Mouse (Mus musculus) forebrain, embryonic 16.5 days (tissue): ENCODE results near the gene Fam102b. TPM values are rescaled to one million over a fixed set of nuclear protein-coding genes. Genes with fewer than 3 reads are reported as not detected.

Experiments
- ATAC-seq: fragments of 200-750 bp; cut with Nextera tagmentation; 2 replicates; pipeline ENCODE4 v1.8.0; 2017; ENCODE audit warnings: mild to moderate bottlenecking, moderate library complexity
- H3K27ac ChIP-seq: fragments of 300-500 bp; sonication (generic); 2 replicates; pipeline ENCODE4 v1.5.1; 2014; ENCODE audit warnings: low read length, control low read depth
- H3K27me3 ChIP-seq: fragments of 300-500 bp; sonication (generic); replicated peaks from 2 replicates; pipeline ENCODE4 v1.6.1; 2014; ENCODE audit warnings: low read length; ENCODE audit not compliant: control insufficient read depth, insufficient read depth
- H3K36me3 ChIP-seq: fragments of 300-500 bp; sonication (generic); 2 replicates; pipeline ENCODE4 v1.6.1; 2014; ENCODE audit not compliant: control insufficient read depth, insufficient read depth
- H3K4me1 ChIP-seq: fragments of 300-500 bp; sonication (generic); replicated peaks from 2 replicates; pipeline ENCODE4 v1.6.1; 2014; ENCODE audit warnings: low read length; ENCODE audit not compliant: control insufficient read depth, insufficient read depth
- H3K4me2 ChIP-seq: fragments of 300-500 bp; sonication (generic); 2 replicates; pipeline ENCODE4 v1.6.1; 2014; ENCODE audit warnings: mild to moderate bottlenecking, low read length, control low read depth
- H3K4me3 ChIP-seq: fragments of 300-500 bp; sonication (generic); replicated peaks from 2 replicates; pipeline ENCODE4 v1.5.1; 2014; ENCODE audit warnings: mild to moderate bottlenecking, low read length, control low read depth
- H3K9ac ChIP-seq: fragments of 300-500 bp; sonication (generic); replicated peaks from 2 replicates; pipeline ENCODE4 v1.6.1; 2014; ENCODE audit warnings: low read depth, low read length, control low read depth
- H3K9me3 ChIP-seq: fragments of 300-500 bp; sonication (generic); 2 replicates; pipeline ENCODE4 v1.6.1; 2016; ENCODE audit warnings: low read length; ENCODE audit not compliant: control insufficient read depth
- WGBS: fragments of 180-500 bp; shearing (Covaris S2); extraction: QIAGEN DNeasy Blood & Tissue Kit; methylation state at CpG from one replicate; pipeline ENCODE4 v1.1.7; 2014; 5-methylcytosine and 5-hydroxymethylcytosine counted together
- polyA plus RNA-seq: library from polyadenylated mRNA; unstranded; fragments of >200 nt; fragmentation: Nextera tagmentation; extraction: Ambion mirVana; gene quantifications from 2 replicates; pipeline ENCODE4 v1.2.1, GENCODE M21; 2015

Fam102b gene
- polyA plus RNA-seq, 1 experiment from 2014 or later, result 10.4 TPM

DNA sequence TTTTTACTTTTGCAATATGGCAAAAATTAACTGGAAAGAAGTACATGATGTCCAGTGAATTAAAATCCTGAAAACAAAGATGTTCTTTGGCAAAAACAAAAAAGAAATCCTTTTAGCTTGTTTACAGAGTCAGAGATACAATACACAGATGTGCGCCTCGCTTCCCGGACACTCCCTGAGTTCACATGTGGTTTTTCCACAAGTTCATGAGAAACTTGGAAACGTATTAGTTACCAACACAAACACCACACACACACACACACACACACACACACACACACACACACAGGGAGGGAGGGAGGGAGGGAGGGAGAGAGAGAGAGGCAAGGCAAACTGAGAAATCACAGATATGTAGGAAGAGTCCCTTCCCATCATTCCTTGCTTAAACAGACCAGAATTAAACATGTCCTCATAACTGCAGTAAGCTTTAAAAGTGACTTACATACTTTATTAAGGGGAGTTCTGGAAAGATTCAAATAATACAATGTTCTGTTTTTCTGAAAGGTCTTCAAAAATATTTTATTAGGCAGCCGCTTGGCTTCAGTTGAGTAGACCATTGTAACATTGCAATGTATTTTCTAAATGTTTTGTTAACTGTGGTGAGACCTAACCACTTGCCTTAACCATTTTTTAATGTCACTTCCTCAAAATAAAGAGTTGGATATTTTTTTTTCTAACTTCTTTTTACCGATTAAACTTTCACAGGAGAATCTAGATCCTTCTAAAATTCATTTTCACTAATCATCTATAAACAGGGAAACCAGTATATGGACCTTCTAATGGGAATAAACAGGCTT, 5.5 kb downstream of the Fam102b start:
- no peak for ATAC-seq
- Histone ChIP-seq H3K4me2 (no peak overlapping the region), H3K27me3 (no peaks in the 10 kb centered on the region), H3K27ac (no peak overlapping the region), H3K9me3 (no peaks in the 10 kb centered on the region), H3K36me3 (no peaks in the 10 kb centered on the region), H3K4me3 (no peak overlapping the region), H3K4me1 (peaks cover 21% of the 10 kb centered on the region), H3K9ac (no peak overlapping the region)
- 89% methylated on average over 6 of the region's 6 CpGs for WGBS

DNA sequence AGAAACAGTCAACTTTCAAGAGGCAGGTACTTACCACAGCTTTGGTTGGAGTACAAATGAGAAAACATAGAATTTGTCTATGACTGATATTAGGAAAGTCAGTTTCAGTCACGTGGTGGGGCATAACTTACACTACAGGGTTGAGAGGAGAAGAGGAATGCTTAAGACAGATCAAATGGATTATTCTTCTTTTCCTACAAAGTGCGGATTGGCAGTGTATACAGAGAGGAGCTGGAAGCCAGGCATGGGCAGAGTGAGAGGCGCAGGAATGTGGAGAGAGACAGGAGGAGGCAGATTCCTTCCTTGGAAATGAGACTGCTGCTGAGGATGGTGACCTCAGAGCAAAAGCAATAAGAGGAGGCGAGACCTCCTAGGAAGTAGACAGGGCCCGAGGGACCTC, 9.1 kb downstream of the Fam102b start:
- no peak overlapping the region for H3K9ac ChIP-seq
- no peaks in the 10 kb centered on the region for H3K36me3 ChIP-seq
- 86% methylated on average over 5 of the region's 5 CpGs for WGBS
- H3K27ac ChIP-seq, result no peak overlapping the region
- H3K4me3 ChIP-seq, result no peak overlapping the region
- H3K9me3 ChIP-seq, result no peaks in the 10 kb centered on the region
- H3K4me2 ChIP-seq, result no peak overlapping the region
- ATAC-seq, result no peak
- H3K4me1 ChIP-seq, result peaks cover 9% of the 10 kb centered on the region
- H3K27me3 ChIP-seq, result no peaks in the 10 kb centered on the region

DNA sequence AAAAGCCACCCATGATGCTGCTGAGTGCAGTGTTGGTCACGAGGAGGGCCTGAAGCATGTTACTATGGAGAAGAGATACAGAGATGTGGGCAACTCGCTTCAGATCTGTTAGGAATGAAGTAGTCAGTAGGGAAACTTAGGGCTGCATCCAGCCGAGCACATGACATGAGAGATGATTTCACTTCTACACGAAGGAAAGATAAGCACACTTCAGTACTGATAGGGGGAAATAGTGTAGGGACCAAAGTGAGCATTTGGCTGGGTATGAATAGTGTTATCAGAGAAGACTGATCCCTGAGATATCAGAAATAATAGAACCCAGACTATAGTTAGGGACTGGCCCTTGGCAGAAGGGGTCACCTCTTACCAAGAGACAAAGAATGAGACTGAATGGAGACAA, 14.8 kb downstream of the Fam102b start:
- H3K36me3 ChIP-seq, result no peaks in the 10 kb centered on the region
- H3K4me1 ChIP-seq, result no peaks in the 10 kb centered on the region
- H3K9ac ChIP-seq, result no peak overlapping the region
- H3K9me3 ChIP-seq, result no peaks in the 10 kb centered on the region
- no peak for ATAC-seq
- WGBS, result 89% methylated on average over 4 of the region's 4 CpGs
- H3K4me3 ChIP-seq, result no peak overlapping the region
- no peaks in the 10 kb centered on the region for H3K27me3 ChIP-seq
- H3K27ac ChIP-seq, result no peak overlapping the region
- no peak overlapping the region for H3K4me2 ChIP-seq

DNA sequence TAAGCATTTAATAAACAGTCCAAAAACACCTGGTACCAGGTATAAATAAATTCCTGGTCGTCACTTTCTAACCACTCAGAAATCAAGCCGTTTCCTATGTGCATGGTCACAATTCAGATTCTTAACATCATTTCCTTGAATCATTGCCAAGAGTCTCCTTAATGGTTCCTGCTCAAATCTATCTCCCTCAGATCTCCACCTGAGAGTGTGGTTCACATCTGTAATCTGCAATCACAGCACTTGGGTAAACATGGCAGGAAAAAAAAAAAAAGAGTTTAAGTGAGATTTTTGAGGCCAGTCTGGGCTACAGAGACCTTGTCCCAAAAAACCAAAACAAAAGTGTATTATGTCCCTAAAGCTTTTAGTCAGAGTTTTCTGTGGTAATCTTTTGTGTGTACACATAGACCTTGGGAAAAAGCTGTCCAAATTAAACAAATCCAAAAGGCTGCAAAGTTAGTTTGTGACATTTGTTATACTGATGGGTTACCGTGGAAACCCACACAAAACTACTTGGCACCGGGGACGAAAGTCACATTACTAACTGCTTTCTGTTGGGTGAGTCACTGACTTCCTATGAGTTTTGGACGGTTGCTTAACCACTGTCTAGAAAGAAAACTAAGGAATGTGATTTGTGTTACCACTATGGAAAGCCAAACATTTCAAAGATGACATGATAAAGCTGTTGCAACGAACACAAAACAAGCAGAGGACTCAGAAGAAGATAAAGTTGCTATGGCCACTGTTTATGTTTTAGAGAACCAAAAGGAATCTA, 16.7 kb downstream of the Fam102b start:
- H3K4me1 ChIP-seq, result no peaks in the 10 kb centered on the region
- H3K4me3 ChIP-seq, result no peak overlapping the region
- H3K9ac ChIP-seq, result no peak overlapping the region
- 73% methylated on average over 7 of the region's 7 CpGs for WGBS
- ATAC-seq, result no peak
- H3K9me3 ChIP-seq, result no peaks in the 10 kb centered on the region
- H3K27me3 ChIP-seq, result no peaks in the 10 kb centered on the region
- H3K36me3 ChIP-seq, result no peaks in the 10 kb centered on the region
- H3K27ac ChIP-seq, result no peak overlapping the region
- no peak overlapping the region for H3K4me2 ChIP-seq

DNA sequence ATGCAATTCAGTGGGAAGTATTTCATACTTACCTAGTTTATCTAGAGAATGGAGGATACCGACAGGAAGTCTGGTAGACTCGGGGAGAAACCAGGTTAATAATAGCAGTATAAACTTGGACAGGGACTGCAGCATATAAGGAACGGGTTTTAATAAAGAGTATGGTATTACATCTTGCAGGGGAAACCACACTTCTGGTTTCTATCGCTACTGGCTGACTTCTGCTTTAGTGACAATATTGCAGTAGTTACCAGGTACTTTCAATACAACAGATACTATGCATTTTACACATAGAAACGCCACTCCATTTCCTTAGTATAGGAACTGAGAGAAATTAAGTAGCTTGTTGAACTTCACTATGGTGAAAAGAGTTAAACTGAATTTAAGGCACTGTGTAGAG, 19.2 kb downstream of the Fam102b start:
- H3K4me2 ChIP-seq, result no peak overlapping the region
- no peak overlapping the region for H3K27ac ChIP-seq
- H3K9ac ChIP-seq, result no peak overlapping the region
- no peak overlapping the region for H3K4me3 ChIP-seq
- WGBS, result 95% methylated on average over 5 of the region's 5 CpGs
- H3K9me3 ChIP-seq, result no peaks in the 10 kb centered on the region
- H3K4me1 ChIP-seq, result no peaks in the 10 kb centered on the region
- H3K36me3 ChIP-seq, result no peaks in the 10 kb centered on the region
- no peaks in the 10 kb centered on the region for H3K27me3 ChIP-seq
- no peak for ATAC-seq

DNA sequence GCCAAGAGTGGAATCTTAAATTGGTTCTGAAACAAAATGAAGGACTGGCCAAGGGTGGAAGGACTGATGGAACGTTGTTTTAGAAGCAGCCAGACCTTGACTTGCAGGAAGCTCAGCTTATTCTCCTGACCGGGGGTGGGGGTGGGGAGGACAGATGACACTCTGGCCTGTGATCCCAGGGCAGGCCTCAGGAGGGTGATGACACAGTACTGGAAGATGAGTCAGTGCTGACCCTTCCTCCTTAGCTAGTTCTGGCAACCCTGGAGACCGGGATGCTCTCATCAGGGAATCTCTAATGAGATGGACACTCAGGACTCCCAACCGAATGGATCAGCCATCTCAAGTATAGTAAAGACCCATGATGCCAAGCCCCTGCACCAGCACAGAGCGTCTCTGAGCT, 21.6 kb downstream of the Fam102b start:
- Histone ChIP-seq H3K27ac (no peak overlapping the region), H3K36me3 (no peaks in the 10 kb centered on the region), H3K4me1 (no peaks in the 10 kb centered on the region), H3K4me3 (no peak overlapping the region), H3K9me3 (no peaks in the 10 kb centered on the region), H3K9ac (no peak overlapping the region), H3K27me3 (no peaks in the 10 kb centered on the region), H3K4me2 (no peak overlapping the region)
- 81% methylated on average over 5 of the region's 5 CpGs for WGBS
- ATAC-seq, result no peak

DNA sequence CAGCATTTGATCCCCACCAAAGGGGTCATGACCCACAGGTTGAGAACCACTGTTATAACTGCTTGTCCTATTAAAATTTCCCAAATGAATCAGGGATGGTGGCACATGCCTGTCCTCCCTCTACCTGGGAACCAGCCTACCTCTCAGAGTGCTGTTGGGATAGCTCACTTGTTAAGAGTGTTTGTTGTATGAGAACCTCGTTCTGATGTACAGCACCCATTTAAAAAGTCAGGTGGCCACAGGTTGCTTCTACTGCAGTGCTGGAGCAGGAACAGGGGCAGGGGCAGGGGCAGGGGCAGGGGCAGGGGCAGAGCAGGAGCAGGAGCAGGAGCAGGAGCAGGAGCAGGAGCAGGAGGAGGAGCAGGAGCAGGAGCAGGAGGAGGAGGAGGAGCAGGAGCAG, 28.2 kb downstream of the Fam102b start:
- Histone ChIP-seq H3K9ac (no peak overlapping the region), H3K27ac (no peak overlapping the region), H3K4me2 (no peak overlapping the region), H3K27me3 (no peaks in the 10 kb centered on the region), H3K4me1 (no peaks in the 10 kb centered on the region), H3K9me3 (no peaks in the 10 kb centered on the region), H3K36me3 (no peaks in the 10 kb centered on the region), H3K4me3 (no peak overlapping the region)
- WGBS, result 91% methylated on average over 1 of the region's 1 CpGs
- no peak for ATAC-seq

DNA sequence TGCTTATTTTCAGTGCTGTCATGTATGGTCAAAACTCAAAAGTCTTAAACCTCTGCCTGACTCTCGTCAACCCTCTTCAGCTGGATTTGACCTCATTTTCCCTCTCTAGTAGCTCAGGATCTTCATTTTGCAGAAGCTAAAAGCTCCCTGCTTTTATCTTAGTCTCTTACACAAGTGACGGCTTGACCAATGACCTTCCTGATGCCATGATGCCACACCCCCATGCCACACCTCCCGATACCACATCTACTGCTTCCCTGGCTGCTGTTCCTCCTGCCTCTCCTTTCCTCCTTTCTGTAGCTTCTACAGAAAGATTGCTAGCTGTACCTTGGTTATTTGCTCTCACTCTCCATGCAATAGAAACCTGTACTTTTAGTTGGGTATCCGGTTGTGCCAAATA, 29.6 kb downstream of the Fam102b start:
- Histone ChIP-seq H3K9me3 (no peaks in the 10 kb centered on the region), H3K27me3 (no peaks in the 10 kb centered on the region), H3K27ac (no peak overlapping the region), H3K4me2 (no peak overlapping the region), H3K36me3 (no peaks in the 10 kb centered on the region), H3K4me1 (no peaks in the 10 kb centered on the region), H3K4me3 (no peak overlapping the region), H3K9ac (no peak overlapping the region)
- WGBS, result 76% methylated on average over 4 of the region's 4 CpGs
- ATAC-seq, result no peak

DNA sequence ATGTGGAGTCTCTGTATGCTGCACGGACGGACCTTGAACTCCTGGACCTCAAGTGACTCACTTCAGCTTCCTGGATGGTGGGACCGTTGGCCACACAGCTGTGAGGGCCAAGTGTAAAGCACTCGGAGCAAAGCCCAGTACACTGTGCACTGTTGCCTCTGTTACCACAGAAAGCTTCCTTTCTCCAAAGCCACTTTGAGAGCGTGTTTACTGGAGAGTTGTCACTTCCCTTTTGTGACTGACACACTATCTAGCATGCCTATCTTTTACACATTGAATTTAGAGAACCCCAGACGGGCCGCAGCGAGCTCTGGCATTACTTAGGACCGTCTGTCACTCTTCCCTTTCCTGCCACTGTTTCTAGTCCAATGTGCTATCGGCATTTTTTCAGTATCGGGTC, 30.1 kb downstream of the Fam102b start:
- Histone ChIP-seq H3K36me3 (no peaks in the 10 kb centered on the region), H3K27ac (no peak overlapping the region), H3K9ac (no peak overlapping the region), H3K9me3 (no peaks in the 10 kb centered on the region), H3K4me3 (no peak overlapping the region), H3K4me1 (no peaks in the 10 kb centered on the region), H3K27me3 (no peaks in the 10 kb centered on the region), H3K4me2 (no peak overlapping the region)
- WGBS, result 81% methylated on average over 11 of the region's 11 CpGs
- ATAC-seq, result no peak
